Mouse (Mus musculus) gonadal fat pad, adult 2 months (tissue): ENCODE measurements around the gene Gm7714. TPM values are rescaled to one million over a fixed set of nuclear protein-coding genes. Genes with fewer than 3 reads are reported as not detected.
"Not testable (repeated sequence)": the region's sequence is repeated elsewhere in the genome, so short reads cannot be mapped to it uniquely, and the experiment has no call there.

Source experiments
- DNase-seq: peaks from one replicate; pipeline ENCODE4 v3.0.0-alpha.2; 2012; ENCODE audit warnings: low read depth
- polyA plus RNA-seq: library from polyadenylated mRNA; depleted of rRNA; stranded (reverse); fragments of >200 nt; gene quantifications from 2 replicates; pipeline ENCODE4 v1.2.3, GENCODE M21; 2012; rRNA removed

Gm7714 gene
- polyA plus RNA-seq: not detected in 2 replicates

GRCm38 (mm10) chr5:88268619-88269018 lies at the start of gene Gm7714:
Gm7714 (plus strand) TSS chr5:88268919.
- DNase-seq: no peak

- no peak for DNase-seq
These were observed 12.2 kb upstream of the Gm7714 start for GRCm38 (mm10) chr5:88256475-88256874.

- DNase-seq: not testable (repeated sequence)
These were observed 42.6 kb downstream of the Gm7714 start for GRCm38 (mm10) chr5:88311307-88311706.

GRCm38 (mm10) chr5:88317012-88317411 lies 48.3 kb downstream of the Gm7714 start, which contains the start of gene Prol1:
Prol1 (plus strand) TSS chr5:88317312.
- no peak for DNase-seq

Other genes starting within 250 kb of the Gm7714 start
- not detected in 2 replicates for gene Smr2, start 182.4 kb upstream of the Gm7714 start, polyA plus RNA-seq
- gene Gm11116, start 157.4 kb upstream of the Gm7714 start, polyA plus RNA-seq: not detected in 2 replicates
- not detected in 2 replicates for gene Gm11115, start 114.8 kb upstream of the Gm7714 start, polyA plus RNA-seq
- not detected in 2 replicates for gene Prol1, start 48.4 kb downstream of the Gm7714 start, polyA plus RNA-seq
- not detected in 2 replicates for gene Amtn, start 107.2 kb downstream of the Gm7714 start, polyA plus RNA-seq
- not detected in 2 replicates for gene Ambn, start 187.1 kb downstream of the Gm7714 start, polyA plus RNA-seq
- gene Enam, start 219.1 kb downstream of the Gm7714 start, polyA plus RNA-seq: not detected in 2 replicates